Mouse (Mus musculus) embryonic facial prominence, embryonic 10.5 days (tissue): Measurements from ENCODE around the gene Gm20696. TPM values are rescaled to one million over a fixed set of nuclear protein-coding genes. Genes with fewer than 3 reads are reported as not detected.

Source experiments
- DNase-seq: peaks from one replicate; pipeline ENCODE4 v3.0.0-alpha.2; 2017; ENCODE audit warnings: low spot score
- H3K27ac ChIP-seq: fragments of 300-500 bp; sonication (generic); replicated peaks from 2 replicates; pipeline ENCODE4 v1.5.1; 2016; ENCODE audit warnings: mild to moderate bottlenecking
- H3K27me3 ChIP-seq: fragments of 300-500 bp; sonication (generic); replicated peaks from 2 replicates; pipeline ENCODE4 v1.6.1; 2016; ENCODE audit warnings: low read depth, mild to moderate bottlenecking; ENCODE audit not compliant: poor library complexity, severe bottlenecking
- H3K36me3 ChIP-seq: fragments of 300-500 bp; sonication (generic); replicated peaks from 2 replicates; pipeline ENCODE4 v1.6.1; 2016; ENCODE audit warnings: mild to moderate bottlenecking, moderate library complexity
- H3K4me1 ChIP-seq: fragments of 300-500 bp; sonication (generic); 2 replicates; pipeline ENCODE4 v1.6.1; 2016
- H3K4me3 ChIP-seq: fragments of 300-500 bp; sonication (generic); 2 replicates; pipeline ENCODE4 v1.5.1; 2016; ENCODE audit warnings: mild to moderate bottlenecking, moderate library complexity
- H3K9me3 ChIP-seq: fragments of 300-500 bp; sonication (generic); 2 replicates; pipeline ENCODE4 v1.6.1; 2016; ENCODE audit warnings: mild to moderate bottlenecking
- WGBS: fragments of 180-500 bp; shearing (Covaris S2); methylation state at CpG from one replicate; pipeline ENCODE4 v1.1.7; 2016; 5-methylcytosine and 5-hydroxymethylcytosine counted together
- polyA plus RNA-seq: library from polyadenylated mRNA; unstranded; fragments of >200 nt; fragmentation: Nextera tagmentation; extraction: Ambion mirVana; gene quantifications from 2 replicates; pipeline ENCODE4 v1.2.1, GENCODE M21; 2016

Gene Gm20696
- polyA plus RNA-seq = 3.1 and 4.5 TPM in 2 replicates

DNA sequence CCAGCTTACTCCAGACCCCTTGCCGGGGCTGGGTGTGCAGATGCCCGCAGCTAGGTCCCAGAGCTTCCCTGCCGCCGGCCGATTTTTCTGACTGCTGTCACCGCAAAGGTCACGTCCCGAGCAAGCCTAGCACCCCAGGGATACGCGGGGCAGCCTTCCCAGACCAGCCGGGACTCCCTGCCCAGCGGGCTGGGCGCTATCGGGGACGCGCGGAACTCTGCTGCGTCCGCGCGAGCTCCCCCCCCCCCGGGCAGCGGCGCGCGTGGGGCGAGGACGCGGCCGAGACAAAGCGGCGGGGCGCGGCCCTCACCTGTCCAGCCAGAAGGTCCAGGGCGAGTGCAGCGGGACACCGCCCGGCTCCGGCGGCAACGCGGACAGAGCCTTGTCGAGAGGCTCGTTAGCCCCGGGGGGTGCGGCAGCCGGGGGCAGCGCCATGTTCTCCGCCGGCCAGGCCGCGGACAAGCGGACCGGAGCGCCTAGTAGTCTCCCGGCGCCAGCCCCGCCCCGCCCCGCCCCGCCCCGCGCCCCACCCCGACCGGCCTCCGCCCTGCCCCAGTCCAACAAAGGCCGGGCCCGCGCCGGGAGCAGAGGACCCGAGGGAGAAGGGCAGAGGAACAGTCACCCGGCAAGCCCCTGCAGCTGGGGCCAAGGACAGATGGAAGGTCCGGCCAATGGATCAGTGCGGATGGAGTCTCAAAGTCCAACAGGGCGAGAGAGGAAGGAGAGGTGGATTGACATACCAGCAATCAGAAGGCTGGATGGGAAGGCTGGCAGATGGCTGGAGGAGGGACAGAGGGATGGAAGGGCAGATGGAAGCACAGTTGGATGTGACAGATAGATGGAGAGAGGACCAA lies at the start of gene Gm20696, which contains the start of gene Eif4e3:
Gm20696 (minus strand) TSS at position 480 of the 854 bp plus-strand sequence.
Eif4e3 (minus strand) TSS at position 454 of the 854 bp plus-strand sequence.
- peak; percentile 81 for DNase-seq
- Histone ChIP-seq H3K4me3 (peak within 1 kb of the TSS; percentile 91), H3K4me1 (peaks cover 57% of the 10 kb centered on the region), H3K27me3 (peaks cover 37% of the 10 kb centered on the region), H3K36me3 (no peaks in the 10 kb centered on the region), H3K9me3 (no peaks in the 10 kb centered on the region), H3K27ac (peak within 1 kb of the TSS; percentile 94)
- WGBS = under 1% methylated on average over 75 of the region's 75 CpGs

DNA sequence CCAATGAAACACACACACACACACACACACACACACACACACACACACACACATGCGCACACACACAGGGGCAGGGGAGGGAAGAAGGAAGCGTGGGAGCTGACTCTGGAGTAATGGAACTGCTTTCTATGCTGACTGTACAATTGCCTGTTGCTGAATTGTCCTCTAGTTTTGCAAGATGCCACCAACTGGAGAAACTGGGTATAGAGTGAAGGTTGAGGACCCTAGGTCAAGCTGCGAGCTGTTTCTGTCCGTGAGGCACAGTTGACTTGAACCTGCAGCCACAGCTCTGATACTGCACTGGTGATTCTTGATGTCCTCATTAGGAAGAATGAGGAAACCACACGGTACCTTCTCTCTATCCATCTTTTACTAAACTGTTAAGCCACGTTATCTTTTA lies 49.3 kb upstream of the Gm20696 start:
- no peak overlapping the region for H3K4me3 ChIP-seq
- H3K4me1 ChIP-seq = no peaks in the 10 kb centered on the region
- 79% methylated on average over 6 of the region's 6 CpGs for WGBS
- H3K27me3 ChIP-seq = peaks cover 28% of the 10 kb centered on the region
- H3K27ac ChIP-seq = no peak overlapping the region
- no peaks in the 10 kb centered on the region for H3K9me3 ChIP-seq
- DNase-seq = no peak
- H3K36me3 ChIP-seq = no peaks in the 10 kb centered on the region

DNA sequence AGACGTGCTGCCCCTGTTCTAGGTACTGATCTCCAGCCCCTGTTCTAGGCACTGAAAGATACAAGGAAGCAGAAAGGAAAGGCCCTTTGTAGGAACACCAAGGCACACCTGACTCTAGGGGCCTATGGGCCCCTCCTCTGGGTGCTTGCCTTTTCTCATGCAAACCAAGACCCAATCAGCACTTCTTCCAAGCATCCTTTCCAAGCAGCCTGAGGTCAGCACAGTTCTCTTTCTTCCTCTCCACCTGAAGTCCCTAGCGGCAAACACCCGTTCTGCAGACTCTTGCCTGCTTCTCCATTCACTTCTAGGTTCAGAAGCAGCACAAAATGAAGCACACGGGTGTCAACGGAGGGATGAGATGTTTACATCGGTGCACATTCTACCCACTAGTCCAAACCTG lies 48.6 kb upstream of the Gm20696 start:
- Histone ChIP-seq H3K36me3 (no peaks in the 10 kb centered on the region), H3K4me3 (no peak overlapping the region), H3K27ac (no peak overlapping the region), H3K27me3 (peaks cover 31% of the 10 kb centered on the region), H3K9me3 (no peaks in the 10 kb centered on the region), H3K4me1 (no peaks in the 10 kb centered on the region)
- no peak for DNase-seq
- 58% methylated on average over 6 of the region's 6 CpGs for WGBS

DNA sequence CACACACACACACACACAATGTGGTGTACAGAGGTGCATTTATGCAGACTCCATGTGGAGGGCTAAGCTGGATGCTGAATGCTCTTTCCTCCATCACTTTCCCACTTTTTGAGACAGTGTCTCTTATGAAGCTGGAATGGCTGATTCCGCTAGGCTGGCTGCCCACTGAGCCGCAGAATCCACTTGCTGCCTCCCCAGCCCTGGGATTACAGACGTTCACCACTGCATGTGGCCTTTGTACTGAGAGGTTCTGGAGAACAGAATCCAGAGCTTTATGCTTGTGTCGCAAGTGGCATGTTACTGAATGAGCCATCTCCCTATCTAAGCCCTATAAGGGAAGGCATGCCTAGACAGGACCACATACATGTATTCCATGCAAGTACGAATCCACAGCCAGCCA lies 46.7 kb upstream of the Gm20696 start:
- Histone ChIP-seq H3K9me3 (no peaks in the 10 kb centered on the region), H3K27me3 (peaks cover 35% of the 10 kb centered on the region), H3K36me3 (no peaks in the 10 kb centered on the region), H3K4me3 (no peak overlapping the region), H3K4me1 (no peaks in the 10 kb centered on the region), H3K27ac (no peak overlapping the region)
- WGBS = 83% methylated on average over 5 of the region's 5 CpGs
- DNase-seq = no peak

DNA sequence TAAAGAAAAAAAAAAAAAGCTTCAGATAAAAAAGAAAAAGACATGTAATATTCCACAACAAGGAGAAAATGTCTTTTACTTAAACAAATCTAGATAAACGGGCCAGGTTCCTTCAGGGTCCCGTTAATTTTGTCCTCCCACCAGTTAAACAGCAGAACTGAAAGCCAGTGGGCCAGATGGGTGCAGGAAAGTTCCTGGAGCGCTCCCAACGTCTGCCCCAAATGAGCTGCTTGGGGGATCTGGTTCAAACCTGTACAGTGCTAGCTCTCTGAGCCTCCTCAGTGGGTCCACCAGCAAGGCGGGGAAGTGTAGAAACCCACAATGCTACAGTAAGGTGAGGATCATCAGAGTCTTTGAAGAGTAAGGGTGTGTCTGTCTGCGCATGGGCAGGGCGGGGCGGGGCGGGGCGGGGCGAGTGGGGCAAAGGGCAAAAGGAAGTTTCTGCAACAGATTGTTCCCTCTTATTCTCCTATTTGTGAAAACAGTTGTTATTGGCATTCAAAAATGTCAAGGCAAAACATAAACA lies 45.0 kb upstream of the Gm20696 start:
- Histone ChIP-seq H3K9me3 (no peaks in the 10 kb centered on the region), H3K27me3 (peaks cover 39% of the 10 kb centered on the region), H3K27ac (no peak overlapping the region), H3K4me1 (no peaks in the 10 kb centered on the region), H3K4me3 (no peak overlapping the region), H3K36me3 (no peaks in the 10 kb centered on the region)
- 78% methylated on average over 11 of the region's 11 CpGs for WGBS
- DNase-seq = no peak

DNA sequence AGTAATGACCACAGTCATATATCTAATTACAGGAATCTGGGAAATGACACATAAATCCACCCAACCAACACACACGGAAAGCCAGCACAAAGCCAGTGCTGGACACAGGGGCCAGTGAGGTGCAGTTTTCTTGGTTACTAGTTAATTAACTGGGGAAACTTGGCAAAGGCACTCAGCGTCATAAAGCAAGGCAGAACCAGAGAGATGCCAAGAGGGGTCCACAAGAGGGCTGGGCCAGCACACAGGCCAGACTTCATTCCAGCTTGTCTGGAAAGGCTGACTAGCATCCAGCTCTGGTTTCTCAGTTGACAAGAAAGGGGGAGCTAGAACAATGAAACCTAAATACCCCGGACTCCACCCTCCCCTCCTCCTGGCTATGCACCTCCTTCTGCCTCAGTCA lies 33.9 kb upstream of the Gm20696 start:
- DNase-seq = no peak
- no peak overlapping the region for H3K4me3 ChIP-seq
- H3K36me3 ChIP-seq = no peaks in the 10 kb centered on the region
- 65% methylated on average over 3 of the region's 3 CpGs for WGBS
- 0 out of 2 replicates have a peak, but pooled peaks cover 5% of the 10 kb centered on the region for H3K4me1 ChIP-seq
- no peaks in the 10 kb centered on the region for H3K9me3 ChIP-seq
- H3K27ac ChIP-seq = no peak overlapping the region
- peaks cover 38% of the 10 kb centered on the region for H3K27me3 ChIP-seq

GRCm38 (mm10) chr6:99692916-99693841 lies 26.6 kb upstream of the Gm20696 start:
- peak overlapping the region; percentile 85 for H3K27ac ChIP-seq
- peaks cover 99% of the 10 kb centered on the region for H3K27me3 ChIP-seq
- H3K36me3 ChIP-seq = no peaks in the 10 kb centered on the region
- no peaks in the 10 kb centered on the region for H3K9me3 ChIP-seq
- peaks cover 24% of the 10 kb centered on the region for H3K4me1 ChIP-seq
- peak; percentile 53 for DNase-seq
- WGBS = under 1% methylated on average over 110 of the region's 110 CpGs
- peak overlapping the region; percentile 80 for H3K4me3 ChIP-seq

DNA sequence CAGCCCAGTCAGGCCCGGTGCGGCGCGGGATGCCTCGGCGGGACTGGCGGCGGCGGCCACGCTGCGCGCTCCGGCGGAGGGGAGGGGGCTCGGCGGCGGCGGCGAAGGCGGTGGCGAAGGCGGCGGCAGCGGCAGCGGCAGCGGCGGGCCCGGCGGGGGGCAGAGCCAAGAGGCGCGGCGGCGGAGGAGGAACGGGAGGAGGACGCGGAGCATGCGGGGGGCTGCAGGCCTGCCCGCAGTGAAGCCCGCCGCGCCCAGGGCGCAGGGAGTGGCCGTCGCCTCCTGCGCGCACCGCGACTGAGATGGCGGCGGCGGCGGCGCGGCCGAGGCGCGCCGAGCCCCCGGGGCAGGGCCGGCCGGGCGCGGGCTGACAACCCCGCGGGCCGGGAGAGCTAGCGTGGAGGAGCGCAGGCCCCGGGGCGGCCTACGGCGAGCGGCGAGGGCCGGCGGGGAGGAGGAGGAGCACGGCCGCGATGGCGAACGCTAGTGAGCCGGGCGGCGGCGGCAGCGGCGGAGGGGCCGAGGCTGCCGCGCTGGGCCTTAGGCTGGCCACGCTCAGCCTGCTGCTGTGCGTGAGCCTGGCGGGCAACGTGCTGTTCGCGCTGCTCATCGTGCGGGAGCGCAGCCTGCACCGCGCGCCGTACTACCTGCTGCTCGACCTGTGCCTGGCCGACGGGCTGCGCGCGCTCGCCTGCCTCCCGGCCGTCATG lies 25.8 kb upstream of the Gm20696 start, which contains the start of gene Gpr27:
Gpr27 (plus strand) TSS at position 474 of the 710 bp plus-strand sequence.
- no peaks in the 10 kb centered on the region for H3K36me3 ChIP-seq
- peak; percentile 72 for DNase-seq
- H3K27me3 ChIP-seq = peaks cover 95% of the 10 kb centered on the region
- peak within 1 kb of the TSS; percentile 80 for H3K4me3 ChIP-seq
- peak within 1 kb of the TSS; percentile 85 for H3K27ac ChIP-seq
- H3K9me3 ChIP-seq = no peaks in the 10 kb centered on the region
- WGBS = under 1% methylated on average over 107 of the region's 112 CpGs
- H3K4me1 ChIP-seq = peaks cover 24% of the 10 kb centered on the region

- peaks cover 89% of the 10 kb centered on the region for H3K27me3 ChIP-seq
Observed at GRCm38 (mm10) chr6:99691666-99692205, 25.1 kb upstream of the Gm20696 start.

DNA sequence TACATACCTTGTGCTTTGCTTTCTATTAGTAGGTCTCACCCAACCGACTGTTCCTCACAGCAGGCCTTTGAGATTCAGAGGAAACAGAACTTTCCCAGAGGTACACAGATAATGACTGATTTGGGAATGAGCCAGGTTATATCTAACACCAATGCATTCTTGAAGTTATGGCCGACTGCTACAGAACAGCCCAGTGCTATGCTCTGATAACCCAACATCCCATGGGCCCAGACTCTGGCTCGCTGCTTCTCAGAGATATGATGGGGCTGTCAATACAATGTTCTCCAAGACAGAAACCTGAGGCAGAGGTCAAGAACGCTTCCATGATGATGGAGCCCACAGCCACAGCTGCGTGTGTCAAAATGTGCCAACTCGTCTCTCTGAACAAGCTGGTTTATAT lies 21.9 kb upstream of the Gm20696 start:
- H3K9me3 ChIP-seq = no peaks in the 10 kb centered on the region
- peaks cover 21% of the 10 kb centered on the region for H3K4me1 ChIP-seq
- H3K4me3 ChIP-seq = no peak overlapping the region
- no peaks in the 10 kb centered on the region for H3K36me3 ChIP-seq
- peaks cover 57% of the 10 kb centered on the region for H3K27me3 ChIP-seq
- no peak for DNase-seq
- H3K27ac ChIP-seq = no peak overlapping the region
- WGBS = 83% methylated on average over 6 of the region's 6 CpGs

More at GRCm38 (mm10) chr6:99691666-99692205, 25.1 kb upstream of the Gm20696 start:
- no peak for DNase-seq
- WGBS = 5% methylated on average over 25 of the region's 25 CpGs
- Histone ChIP-seq H3K9me3 (no peaks in the 10 kb centered on the region), H3K36me3 (no peaks in the 10 kb centered on the region), H3K4me3 (peak overlapping the region; percentile 80), H3K4me1 (peaks cover 24% of the 10 kb centered on the region), H3K27ac (peak overlapping the region; percentile 85)

- H3K27me3 ChIP-seq = peaks cover 21% of the 10 kb centered on the region
- H3K9me3 ChIP-seq = no peaks in the 10 kb centered on the region
- no peak overlapping the region for H3K4me3 ChIP-seq
- H3K4me1 ChIP-seq = no peaks in the 10 kb centered on the region
- H3K27ac ChIP-seq = no peak overlapping the region
- WGBS = 54% methylated on average over 5 of the region's 5 CpGs
- no peaks in the 10 kb centered on the region for H3K36me3 ChIP-seq
- no peak for DNase-seq
Observed at GRCm38 (mm10) chr6:99684899-99685298, 18.3 kb upstream of the Gm20696 start.
